Mouse (Mus musculus): ENCODE results near the gene Gm6685. TPM values are rescaled to one million over a fixed set of nuclear protein-coding genes. Genes with fewer than 3 reads are reported as not detected.

The Gm6685 gene
- polyA plus RNA-seq, 1 experiment, result 5.1 TPM

DNA sequence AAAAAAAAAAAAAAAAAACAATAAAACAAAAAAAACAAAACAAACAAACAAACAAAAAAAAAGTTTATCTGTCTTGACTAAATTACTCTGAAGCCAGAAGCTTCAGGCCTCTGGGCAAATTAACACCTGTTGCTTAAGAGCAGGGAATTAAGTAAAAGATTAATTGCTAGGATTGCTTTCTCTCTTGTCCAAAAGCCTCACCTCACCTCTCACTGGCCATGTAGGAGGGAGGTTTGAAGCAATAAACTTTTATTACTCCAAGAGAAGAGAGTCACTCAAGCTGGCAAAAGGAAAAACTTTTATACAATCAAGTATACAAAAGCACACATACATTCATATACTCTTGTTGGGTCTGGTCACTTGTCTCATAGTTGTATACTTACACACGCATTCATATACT is 31.9 kb downstream of the Gm6685 start:
- no peak overlapping the region for H3K4me3 ChIP-seq
- H3ac ChIP-seq (ENCODE audit: control insufficient read depth, insufficient read length), result no peak overlapping the region
- no peak for TF ChIP-seq TCF12 (IDR thresholded peaks at IDR 0.05; ENCODE audit: insufficient read depth, poor library complexity, severe bottlenecking)
- TF ChIP-seq MYOG (IDR thresholded peaks at IDR 0.05; ENCODE audit: control insufficient read depth in 1 of 3, insufficient read depth in 1 of 3, insufficient read length in 2 of 3, low read depth in 2 of 3), result no peak
- TF ChIP-seq SRF (IDR thresholded peaks at IDR 0.05; ENCODE audit: control insufficient read depth, insufficient read length, low read depth), result no peak
- no peak for TF ChIP-seq MYOD1 (IDR thresholded peaks at IDR 0.05; ENCODE audit: control insufficient read depth in 1 of 3, insufficient read length in 2 of 3, low read depth in 2 of 3)
- TF ChIP-seq MAX (IDR thresholded peaks at IDR 0.05; ENCODE audit: low read depth), result no peak
- no peak for TF ChIP-seq CEBPB (IDR thresholded peaks at IDR 0.05; ENCODE audit: insufficient read depth, poor library complexity, severe bottlenecking)
- TF ChIP-seq POLR2A (IDR thresholded peaks at IDR 0.05; ENCODE audit: insufficient read length, low read depth), result no peak
- no peaks in the 10 kb centered on the region for H3K79me2 ChIP-seq (ENCODE audit: control insufficient read depth, insufficient read depth)
- H3K27me3 ChIP-seq (ENCODE audit: control insufficient read depth, insufficient read depth, insufficient read length), result no peaks in the 10 kb centered on the region
- H3K36me3 ChIP-seq (ENCODE audit: control insufficient read depth, insufficient read depth), result no peaks in the 10 kb centered on the region
- no peak overlapping the region for H3K4me2 ChIP-seq (ENCODE audit: low read depth)

DNA sequence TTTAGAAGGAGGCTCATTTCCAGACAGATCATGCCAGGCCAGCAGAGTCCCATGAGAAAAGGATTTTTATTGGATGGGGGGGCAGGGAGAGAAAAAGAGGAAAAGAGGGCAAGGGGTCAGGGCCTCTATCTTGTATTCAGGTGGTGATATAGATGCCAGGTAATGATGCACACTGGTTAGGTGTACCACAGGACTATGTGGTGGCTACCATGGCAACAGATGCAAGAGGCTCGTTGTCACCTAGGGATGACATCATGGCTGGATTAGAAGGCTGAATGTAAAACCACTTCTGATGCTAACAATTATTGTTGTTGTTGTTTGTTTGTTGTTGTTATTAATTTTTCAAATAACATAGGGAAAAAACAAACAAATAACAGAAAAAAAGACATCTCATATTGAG is 49.2 kb downstream of the Gm6685 start:
- TF ChIP-seq MYOG (IDR thresholded peaks at IDR 0.05; ENCODE audit: control insufficient read depth in 1 of 3, insufficient read depth in 1 of 3, insufficient read length in 2 of 3, low read depth in 2 of 3) (no peak), USF1 (IDR thresholded peaks at IDR 0.05; ENCODE audit: low read depth) (no peak), POLR2AphosphoS2 (IDR thresholded peaks at IDR 0.05; ENCODE audit: insufficient read length, low read depth) (no peak), POLR2A (IDR thresholded peaks at IDR 0.05; ENCODE audit: insufficient read length, low read depth) (no peak), TCF12 (IDR thresholded peaks at IDR 0.05; ENCODE audit: insufficient read depth, poor library complexity, severe bottlenecking) (no peak), TCF3 (IDR thresholded peaks at IDR 0.05; ENCODE audit: insufficient read length, low read depth) (no peak), MYOD1 (IDR thresholded peaks at IDR 0.05; ENCODE audit: control insufficient read depth in 1 of 3, insufficient read length in 2 of 3, low read depth in 2 of 3) (no peak), SRF (IDR thresholded peaks at IDR 0.05; ENCODE audit: control insufficient read depth, insufficient read length, low read depth) (no peak), MAX (IDR thresholded peaks at IDR 0.05; ENCODE audit: low read depth) (no peak), CEBPB (IDR thresholded peaks at IDR 0.05; ENCODE audit: insufficient read depth, poor library complexity, severe bottlenecking) (no peak), REST (IDR thresholded peaks at IDR 0.05; ENCODE audit: insufficient read depth, insufficient read length) (no peak), E2F4 (IDR thresholded peaks at IDR 0.05; ENCODE audit: insufficient read depth) (no peak)
- no peak overlapping the region for H3ac ChIP-seq (ENCODE audit: control insufficient read depth, insufficient read length)
- no peaks in the 10 kb centered on the region for H3K27me3 ChIP-seq (ENCODE audit: control insufficient read depth, insufficient read depth, insufficient read length)
- no peak overlapping the region for H3K4me2 ChIP-seq (ENCODE audit: low read depth)
- no peaks in the 10 kb centered on the region for H3K36me3 ChIP-seq (ENCODE audit: control insufficient read depth, insufficient read depth)
- no peaks in the 10 kb centered on the region for H3K79me2 ChIP-seq (ENCODE audit: control insufficient read depth, insufficient read depth)
- no peak overlapping the region for H3K4me3 ChIP-seq

Other genes with a start within 250 kb of the Gm6685 start
- gene Ccdc85a, start 244.5 kb upstream of the Gm6685 start, polyA plus RNA-seq (2012; fragmentation: generic; extraction: Trizol), result not detected